Mouse (Mus musculus): ENCODE results near the gene Dhrs3. TPM values are rescaled to one million over a fixed set of nuclear protein-coding genes. Genes with fewer than 3 reads are reported as not detected.

The Dhrs3 gene
- total RNA-seq, 2 experiments from 2014 or later = 33.8 to 48.2 TPM

DNA sequence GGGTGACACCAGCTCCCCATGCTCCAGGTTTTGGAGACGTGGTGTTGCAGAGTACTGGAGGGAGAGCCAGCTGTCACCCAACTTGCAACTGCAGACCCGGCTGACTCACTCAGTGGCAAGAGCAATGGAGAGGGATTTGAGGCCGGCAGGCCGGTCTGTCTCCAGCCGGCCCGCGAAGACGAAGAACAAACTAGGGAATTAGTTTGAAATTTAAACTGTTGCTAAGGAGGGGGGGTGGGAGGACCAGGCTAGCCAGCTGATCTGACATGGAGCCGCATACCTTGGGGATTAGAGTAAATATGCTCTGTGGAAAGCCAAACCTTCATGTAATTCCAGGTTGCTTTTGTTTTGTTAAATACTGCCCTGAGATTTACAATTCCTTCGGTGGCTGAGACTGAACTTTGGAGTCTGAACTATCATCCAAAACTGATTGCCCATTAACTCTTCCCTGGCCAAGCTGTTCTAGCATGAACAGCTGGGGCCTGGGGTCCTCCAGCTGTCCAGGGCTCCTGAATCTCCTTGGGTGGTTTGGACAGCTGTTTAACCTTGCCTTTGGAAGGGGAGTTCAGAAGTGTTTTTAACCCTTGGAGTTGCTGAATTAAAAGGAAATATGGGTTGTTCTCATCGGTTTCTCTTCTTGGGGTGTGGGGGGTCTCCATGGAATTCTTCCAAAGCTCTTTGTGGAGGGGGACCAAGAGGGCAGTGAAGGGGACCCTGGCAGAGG lies 2.0 kb downstream of the Dhrs3 start:
- intact Hi-C loops (cut with DNase I; ENCODE audit: low total_unique reads) = loop anchor here (10.0 kb wide), 1 partner anchor 160 kb away; no protein-coding TSS in a partner anchor
- peak; percentile 52 for DNase-seq

DNA sequence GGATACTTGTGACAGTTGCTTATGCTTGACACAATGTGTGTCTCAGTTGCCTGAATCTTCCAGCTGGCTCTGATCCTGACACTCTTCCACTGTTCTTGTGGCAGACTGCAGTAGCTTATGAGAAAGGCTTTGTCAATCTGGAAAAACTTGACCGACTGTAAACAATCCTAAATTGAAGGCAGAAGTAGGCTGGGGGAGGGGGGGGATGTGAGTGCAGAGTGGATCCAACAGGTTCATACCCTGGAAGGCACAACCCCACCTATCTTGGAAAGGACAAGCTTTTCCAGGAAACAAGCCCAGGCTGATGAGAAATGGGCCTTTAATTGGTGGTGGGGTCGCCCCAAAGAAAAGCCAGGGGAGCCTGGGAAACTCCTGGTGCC lies 2.6 kb downstream of the Dhrs3 start:
- DNase-seq = no peak
- intact Hi-C loops (cut with DNase I; ENCODE audit: low total_unique reads) = loop anchor here (10.0 kb wide), 1 partner anchor 160 kb away; no protein-coding TSS in a partner anchor

DNA sequence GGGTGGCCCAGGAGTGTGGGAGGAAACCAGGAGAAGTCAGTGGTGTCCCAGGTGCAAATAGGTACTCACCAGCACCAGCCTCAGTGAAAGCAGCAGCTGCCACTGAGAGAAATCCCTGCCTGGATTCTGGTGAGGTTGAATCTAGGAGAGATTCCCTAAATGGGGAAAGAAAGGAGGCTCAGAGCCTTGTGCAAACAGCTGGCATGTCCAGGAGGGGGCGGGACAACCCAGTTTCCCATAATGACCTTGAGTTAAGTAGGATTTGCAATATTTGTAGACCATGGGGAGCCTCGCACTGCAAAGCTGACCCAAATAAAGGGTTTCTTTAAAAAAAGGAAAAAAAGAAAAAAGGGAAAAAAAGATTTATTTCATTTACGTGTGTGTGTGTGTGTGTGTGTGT lies 3.7 kb downstream of the Dhrs3 start:
- peak; percentile 59 for DNase-seq
- intact Hi-C loops (cut with DNase I; ENCODE audit: low total_unique reads) = loop anchor here (10.0 kb wide), 1 partner anchor 158 kb away; no protein-coding TSS in a partner anchor

DNA sequence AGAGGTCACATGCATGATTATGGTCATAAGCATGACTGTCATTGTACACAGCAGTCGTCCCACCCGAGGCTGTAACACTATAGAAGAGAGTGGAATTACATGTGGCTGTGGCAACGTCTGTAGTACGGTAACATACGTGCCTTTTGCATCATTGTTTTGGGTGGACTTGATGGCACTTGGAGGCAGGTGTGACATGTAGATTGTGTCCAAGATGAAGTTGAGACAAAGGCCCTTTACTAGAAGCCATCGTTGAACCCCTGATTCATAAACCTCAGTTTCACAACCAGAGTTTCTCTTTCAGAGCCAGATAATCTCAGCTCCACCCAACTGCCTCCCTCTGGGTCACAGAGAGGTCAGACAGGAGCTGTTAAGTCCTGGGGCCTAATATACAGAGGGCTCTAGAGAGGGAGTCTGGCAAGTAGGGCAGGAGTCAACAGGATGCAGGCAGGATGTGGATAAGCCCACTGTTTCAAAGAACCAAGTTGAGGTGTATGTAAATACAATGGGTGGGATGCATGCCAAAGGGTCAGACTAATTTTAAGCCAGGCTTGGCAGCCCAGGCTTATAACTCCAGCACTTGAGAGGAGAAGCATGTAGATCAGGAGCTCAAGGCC lies 5.5 kb downstream of the Dhrs3 start:
- intact Hi-C loops (cut with DNase I; ENCODE audit: low total_unique reads) = loop anchor here (10.0 kb wide), 1 partner anchor 157 kb away; no protein-coding TSS in a partner anchor
- DNase-seq = peak; percentile 25

DNA sequence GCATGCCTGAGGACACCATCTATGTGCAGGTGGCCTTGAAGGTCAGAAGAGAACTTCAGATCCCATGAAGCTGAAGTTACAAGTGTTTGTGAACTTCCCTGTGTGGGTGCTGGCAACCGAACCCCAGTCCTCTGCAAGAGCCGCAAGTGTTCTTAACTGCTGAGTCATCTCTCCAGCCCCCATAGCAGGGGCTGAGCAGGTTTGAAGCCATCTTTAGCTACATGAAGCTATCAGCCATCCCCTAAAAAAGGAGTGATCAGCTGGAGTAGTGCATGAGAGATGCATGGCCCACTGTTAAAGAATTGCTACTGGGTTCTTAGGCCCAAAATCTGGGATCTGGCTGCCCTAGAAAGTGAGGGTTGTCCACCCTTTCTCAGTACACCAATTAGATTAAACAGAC lies 6.1 kb downstream of the Dhrs3 start:
- DNase-seq = no peak
- intact Hi-C loops (cut with DNase I; ENCODE audit: low total_unique reads) = loop anchor here (10.0 kb wide), 1 partner anchor 156 kb away; no protein-coding TSS in a partner anchor

DNA sequence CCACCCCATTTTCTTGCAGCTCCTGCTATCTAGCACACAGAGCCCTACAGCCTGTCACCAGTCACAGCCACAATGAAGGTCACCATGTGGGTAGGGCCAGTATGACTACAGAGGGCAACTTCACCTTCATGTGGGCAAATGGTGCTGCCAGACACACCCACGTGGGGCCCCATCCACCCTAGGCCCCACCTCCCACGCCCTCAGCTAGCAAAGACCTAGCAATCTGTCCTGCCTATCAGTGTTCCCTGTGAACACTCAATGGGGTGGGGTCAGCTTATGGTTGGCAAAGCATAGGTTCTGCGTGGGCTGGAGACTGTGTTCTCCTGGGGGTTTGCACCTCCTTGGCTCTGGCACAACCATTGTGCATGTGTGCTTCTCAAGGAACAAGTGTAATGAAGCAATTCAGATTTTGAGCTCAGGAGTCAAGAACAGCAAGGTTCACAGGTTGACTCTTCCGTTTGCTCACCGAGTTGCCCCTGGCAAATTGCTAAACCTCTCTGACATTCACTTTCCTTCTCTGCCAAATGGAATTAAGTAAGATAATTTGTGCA lies 9.0 kb downstream of the Dhrs3 start:
- intact Hi-C loops (cut with DNase I; ENCODE audit: low total_unique reads) = no loop called here
- DNase-seq = no peak

DNA sequence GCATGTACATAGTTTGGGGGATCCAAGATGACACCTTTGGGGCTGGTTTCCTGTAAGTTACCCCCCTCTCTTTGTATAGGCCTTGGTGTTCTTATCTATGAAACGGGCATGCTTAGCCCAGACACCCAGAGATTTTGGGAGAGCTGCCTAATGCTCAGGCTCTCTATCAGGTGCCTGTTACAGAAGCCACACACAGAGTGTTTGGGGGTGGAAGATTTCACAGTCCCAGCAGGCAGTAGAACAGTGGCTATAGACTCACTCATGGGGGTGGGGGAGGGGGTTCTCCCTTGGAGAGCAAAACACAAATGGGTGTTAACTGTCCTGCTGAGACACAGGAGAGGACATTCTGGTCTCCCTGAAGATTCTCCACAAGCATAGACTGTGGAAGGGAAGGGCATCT lies 10.5 kb downstream of the Dhrs3 start:
- intact Hi-C loops (cut with DNase I; ENCODE audit: low total_unique reads) = no loop called here
- no peak for DNase-seq

DNA sequence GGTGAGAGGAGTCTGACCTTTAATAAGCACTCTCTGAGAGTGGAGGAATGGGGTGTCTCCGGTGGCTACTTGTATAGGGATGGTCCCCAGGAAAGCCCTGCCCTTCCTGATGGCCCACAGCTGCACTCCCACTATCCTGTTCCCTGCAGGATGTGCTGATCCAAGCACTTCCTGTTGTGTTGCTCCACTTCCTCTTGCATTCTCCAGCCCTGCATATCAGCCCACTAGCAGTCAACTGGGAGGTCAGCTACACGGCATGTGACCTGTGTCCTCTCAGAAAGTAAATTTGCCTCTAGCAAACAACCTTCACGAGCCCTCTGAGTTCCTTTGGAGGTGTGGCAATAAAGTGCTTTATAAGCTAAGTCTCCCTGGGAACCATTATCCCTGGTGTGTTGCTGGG lies 11.3 kb downstream of the Dhrs3 start:
- DNase-seq = no peak
- intact Hi-C loops (cut with DNase I; ENCODE audit: low total_unique reads) = no loop called here

DNA sequence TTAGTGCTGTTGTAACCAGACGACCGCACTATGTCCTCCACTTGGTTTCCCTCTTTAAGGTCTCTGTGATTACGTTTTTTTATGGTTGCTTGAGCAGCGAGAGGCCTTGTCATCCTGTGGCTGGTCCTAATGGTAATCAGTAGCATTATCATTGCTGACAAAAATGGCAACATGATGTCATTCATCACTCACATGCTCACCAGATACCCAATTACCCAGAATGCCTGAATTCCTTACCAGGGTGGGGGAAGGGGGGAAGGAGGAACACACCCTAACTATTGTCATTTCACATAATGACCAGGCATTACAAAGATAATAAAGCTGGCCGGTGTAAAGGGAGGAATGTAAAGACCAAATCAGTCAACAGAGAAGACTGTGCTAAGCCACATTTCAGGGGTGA lies 12.5 kb downstream of the Dhrs3 start:
- DNase-seq = no peak
- intact Hi-C loops (cut with DNase I; ENCODE audit: low total_unique reads) = no loop called here

DNA sequence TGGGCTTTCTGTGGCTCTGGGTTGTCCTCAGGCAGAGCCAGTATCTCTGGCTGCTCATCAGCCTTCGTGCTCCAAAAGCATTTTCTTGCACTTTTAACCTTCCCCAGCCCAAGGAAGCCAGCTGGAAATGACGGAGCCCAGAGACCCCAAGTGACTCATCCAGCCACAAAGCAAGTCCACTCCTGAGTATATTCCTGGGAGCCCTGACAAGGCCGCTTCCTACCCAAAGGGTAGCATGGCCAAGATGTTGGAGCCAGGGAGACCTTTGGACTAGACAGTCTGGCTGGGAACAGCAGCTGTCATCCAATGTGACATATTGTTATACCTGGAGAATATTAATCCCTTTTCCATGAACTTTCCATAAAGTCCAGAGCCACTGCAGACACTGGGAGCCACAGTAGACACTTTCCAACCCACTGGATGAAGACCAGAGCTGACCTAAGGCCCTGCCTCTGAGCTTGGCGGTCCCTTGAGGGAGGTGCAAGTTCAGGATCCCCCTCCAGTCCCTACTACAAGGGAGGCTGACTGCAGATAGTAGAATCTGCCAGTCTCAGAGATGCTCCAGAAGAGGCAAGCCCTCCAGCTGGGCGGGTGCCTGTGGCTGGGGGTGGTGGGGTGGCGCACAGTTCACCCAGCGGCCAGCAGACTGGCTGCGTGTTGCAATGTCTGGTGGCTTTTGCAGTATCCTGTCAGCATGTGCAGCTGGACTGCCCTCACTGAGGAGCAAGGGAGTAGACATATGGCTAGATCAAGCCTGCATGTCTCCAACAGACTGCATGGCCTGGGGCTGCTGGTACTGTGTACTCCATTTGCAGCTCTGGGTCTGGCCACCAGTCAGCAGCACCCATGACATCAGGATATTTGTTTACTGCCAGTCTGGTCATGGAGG lies 13.6 kb downstream of the Dhrs3 start:
- intact Hi-C loops (cut with DNase I; ENCODE audit: low total_unique reads) = no loop called here

DNA sequence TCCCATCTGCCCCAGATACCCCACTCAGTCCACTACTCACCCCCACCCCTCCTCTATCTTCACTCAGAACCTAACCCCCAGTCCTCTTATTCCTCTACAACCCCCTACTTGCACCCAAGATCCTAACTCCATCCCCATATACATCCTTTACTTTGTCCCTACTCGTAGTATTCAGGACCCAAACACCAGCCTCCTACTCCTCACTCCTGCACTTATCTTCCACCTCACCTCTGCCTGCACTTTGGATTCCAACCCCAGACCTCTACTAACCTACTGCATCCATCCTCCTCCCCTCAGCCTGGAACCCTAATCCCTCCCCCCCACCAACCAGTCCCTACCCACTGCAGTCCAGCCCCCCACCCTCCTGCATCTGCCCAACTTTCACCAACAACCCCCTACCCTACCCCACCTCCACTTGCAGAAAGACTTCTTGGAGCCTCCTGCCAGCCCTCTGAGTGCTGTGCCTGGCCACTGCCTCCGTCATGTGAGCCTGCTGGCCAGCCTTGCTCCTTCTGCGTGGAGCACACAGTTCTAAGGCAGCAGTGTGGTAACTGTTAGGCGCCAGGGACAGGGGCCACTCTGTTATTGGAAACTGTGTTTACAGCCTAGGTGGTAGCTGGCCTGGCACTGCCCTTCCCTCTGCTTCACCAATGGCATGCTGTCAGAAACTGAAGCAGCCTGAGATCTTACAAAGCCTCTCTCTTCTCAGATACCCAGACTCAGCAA lies 14.5 kb downstream of the Dhrs3 start:
- peak; percentile 53 for DNase-seq
- intact Hi-C loops (cut with DNase I; ENCODE audit: low total_unique reads) = no loop called here

More for the DNA sequence above, 13.6 kb downstream of the Dhrs3 start:
- peak; percentile 73 for DNase-seq

DNA sequence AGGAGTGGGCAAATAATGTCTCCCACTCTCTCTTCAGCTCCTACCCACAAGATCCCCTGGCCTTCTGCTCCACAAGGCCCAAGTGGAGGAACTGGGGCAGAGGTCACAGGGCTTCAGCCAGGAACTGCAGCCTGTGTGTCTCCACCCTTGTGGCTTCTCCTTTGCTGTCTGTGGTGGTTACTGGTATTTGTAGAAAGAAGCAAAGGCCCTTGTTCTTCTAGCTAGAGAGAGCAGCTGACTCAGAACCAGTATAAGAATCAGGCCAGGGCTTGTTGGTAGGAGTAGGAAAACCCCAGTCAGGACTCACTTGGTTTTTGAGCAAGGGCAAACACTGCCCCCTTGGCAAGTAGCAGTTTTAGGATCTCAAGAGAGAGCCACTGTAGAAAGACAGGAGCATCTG lies 16.2 kb downstream of the Dhrs3 start:
- no peak for DNase-seq
- intact Hi-C loops (cut with DNase I; ENCODE audit: low total_unique reads) = no loop called here

DNA sequence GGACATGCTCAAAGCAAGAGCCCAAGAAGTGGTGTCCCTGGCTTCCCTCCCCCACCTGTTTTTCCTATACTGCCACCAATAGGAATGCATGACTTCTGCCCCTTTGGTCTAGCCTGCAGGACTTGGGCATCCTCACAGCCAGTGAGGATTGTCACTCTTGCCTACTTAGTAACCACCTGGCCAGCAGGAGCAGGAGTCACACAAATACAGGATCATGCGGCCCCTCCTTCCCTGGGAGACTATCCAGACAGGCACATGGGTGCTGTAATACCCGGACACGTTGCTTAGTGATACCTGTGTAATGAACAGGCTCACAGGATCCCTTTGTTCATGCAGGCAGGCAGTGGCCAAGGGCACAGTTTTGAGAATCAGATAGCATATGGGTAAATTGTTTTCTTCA lies 17.7 kb downstream of the Dhrs3 start:
- intact Hi-C loops (cut with DNase I; ENCODE audit: low total_unique reads) = no loop called here
- no peak for DNase-seq

DNA sequence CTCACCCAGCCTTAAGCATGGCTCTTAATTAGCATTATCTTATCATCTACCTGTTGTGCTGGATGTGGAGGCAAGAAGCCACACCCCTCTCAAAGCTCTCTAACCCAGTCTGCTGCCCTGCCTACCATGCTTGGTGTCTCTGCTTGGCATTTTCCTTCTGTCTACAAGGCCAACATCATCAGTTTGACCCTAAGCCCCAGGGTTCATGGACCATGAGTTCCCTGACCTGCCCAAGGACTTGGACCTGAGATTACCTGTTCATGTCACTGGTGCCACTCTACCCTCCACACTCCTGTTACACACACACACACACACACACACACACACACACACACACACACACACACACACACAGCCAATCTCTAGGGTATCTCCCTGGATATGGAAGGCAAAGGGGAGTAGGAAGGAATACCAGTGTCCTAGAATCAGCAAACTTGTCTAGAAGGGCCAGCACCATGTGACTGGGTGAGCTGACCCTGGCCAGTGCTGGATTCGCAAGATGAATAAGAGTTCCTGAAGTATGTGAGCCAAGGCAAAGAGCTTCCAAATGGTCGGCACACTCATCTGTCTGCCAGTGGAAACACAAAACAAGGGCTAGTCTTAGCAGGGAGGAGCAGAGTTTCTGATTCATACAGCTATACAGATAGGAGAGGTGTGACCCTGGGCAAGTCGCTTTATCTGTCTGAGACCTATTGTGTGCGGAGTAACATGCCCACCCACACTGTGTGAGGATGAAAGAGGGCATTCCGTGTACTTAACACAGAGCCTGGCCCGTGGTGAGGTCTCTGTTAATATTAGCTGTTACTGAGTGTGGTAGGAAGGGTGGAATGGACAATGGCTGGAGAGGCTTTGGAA lies 20.9 kb downstream of the Dhrs3 start:
- intact Hi-C loops (cut with DNase I; ENCODE audit: low total_unique reads) = no loop called here
- no peak for DNase-seq

DNA sequence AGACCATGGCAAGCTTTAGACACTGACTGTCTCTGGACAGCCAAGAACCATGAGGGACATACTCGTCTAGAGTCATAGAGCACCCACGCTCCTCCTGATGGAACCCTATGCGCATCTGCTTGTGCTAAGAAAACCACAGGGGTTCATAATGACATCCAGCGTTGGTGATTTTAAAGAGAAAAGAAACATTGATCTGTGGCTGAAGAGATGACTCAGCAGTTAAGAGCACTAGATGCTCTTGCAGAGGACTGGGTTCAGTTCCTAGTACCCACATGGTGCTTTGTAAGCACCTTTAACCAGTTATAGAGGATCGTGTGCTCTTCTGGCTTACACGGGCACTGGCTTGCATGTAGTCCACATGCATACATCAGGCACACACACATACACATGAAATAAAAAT lies 23.9 kb downstream of the Dhrs3 start:
- intact Hi-C loops (cut with DNase I; ENCODE audit: low total_unique reads) = no loop called here
- no peak for DNase-seq

DNA sequence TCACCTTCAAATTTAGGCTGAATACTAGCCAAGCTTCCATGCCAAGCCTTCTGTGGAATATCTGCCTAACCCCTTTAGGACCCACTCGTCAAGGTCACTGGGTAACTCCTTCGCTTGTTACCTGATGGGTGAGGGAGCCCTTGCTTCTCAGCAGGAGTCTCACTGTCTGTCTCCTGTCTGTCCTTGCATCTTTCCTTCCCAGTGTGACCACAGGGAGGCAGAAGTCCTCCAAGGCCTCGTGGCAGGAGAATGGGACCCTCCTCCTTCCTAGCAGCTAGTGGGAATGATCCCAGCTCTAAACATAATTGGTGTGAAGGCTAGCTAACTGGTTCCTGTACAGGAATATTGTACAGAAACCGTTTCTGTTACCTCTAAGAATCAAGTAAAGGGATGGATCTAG lies 24.5 kb downstream of the Dhrs3 start:
- DNase-seq = no peak
- intact Hi-C loops (cut with DNase I; ENCODE audit: low total_unique reads) = no loop called here

DNA sequence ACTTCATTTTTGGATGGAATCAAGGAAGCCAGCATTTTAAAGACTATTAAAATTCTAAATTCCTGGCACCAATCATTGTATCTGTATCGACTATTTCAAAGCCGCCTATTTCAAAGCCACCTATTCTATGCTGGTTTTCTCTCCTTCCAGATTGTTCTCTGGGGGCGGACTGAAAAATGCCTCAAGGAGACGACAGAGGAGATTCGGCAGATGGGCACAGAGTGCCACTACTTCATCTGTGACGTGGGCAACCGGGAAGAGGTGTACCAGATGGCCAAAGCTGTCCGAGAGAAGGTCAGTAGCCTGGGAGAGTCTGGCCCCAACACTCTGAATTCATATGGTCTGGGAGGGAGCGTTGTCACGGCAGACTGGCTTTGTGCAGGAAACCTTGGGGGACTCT lies 25.9 kb downstream of the Dhrs3 start:
- no peak for DNase-seq
- intact Hi-C loops (cut with DNase I; ENCODE audit: low total_unique reads) = no loop called here

DNA sequence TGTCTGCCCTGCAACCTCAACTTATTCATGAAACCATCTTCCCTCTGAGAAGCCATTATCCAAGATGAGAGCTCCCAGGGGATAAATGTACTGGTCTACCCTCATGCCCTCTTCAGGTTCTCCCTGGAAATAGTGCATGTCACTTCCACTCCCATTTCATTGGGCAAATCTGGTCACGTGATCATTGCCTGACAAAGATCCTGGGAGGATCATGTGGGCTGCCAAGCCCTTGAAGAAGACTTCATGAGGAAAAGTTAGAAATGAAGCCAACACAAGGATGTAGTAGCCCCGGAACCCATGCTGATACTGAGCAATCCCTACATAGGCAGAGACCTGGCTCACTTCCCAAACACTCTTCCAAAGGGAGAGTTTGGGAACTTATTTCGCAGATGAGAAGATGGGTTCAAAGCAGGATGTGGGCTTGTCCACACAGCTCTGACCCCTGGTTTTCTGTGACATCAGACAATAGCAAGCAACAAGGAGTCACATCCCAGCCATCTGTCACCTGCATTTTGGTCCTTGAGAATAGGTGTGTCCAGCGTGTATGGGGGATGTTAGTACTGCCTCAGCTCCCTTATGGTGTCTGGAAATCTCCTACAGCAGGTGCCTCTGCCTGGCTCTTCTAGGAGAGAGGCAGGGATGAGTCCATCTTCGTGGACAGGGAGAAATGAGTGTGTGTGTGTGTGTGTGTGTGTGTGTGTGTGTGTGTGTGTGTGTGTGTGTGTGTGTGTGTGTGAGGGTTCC lies 36.2 kb downstream of the Dhrs3 start:
- DNase-seq = no peak
- intact Hi-C loops (cut with DNase I; ENCODE audit: low total_unique reads) = no loop called here
